Comparison of ENCODE assay signal across 35 mouse cellular contexts in the genomic region with DNA sequence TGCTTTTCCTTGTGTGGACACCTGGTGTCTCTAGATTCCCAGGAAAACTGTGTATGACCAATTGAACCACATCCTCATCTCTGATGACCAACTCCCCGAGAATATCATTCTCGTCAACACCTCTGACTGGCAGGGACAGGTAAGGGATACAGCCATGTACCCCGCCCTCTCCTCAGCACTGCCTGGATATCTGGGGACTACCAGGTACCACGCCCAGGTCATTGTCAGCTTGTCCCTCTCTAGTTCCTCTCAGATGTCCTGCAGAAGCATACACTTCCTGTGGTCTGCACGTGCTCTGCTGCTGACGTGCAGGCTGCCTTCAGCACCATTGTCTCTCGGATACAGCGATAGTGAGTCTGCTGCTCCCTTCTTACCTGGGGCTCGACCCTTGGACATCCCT. TPM values are rescaled to one million over a fixed set of nuclear protein-coding genes. Genes with fewer than 3 reads are reported as not detected.
"Had no signal": no experiment of that assay in that cellular context is flagged by ENCODE, and none has a peak within 500 bp of the region (broad histone marks: within the 10 kb centered on the region; RNA-seq: fewer than 3 reads in every experiment).

No protein-coding gene starts in this region.

- H3K27me3 ChIP-seq: embryonic facial prominence, embryonic 12.5 days; embryonic facial prominence, embryonic 13.5 days; embryonic facial prominence, embryonic 15.5 days; forebrain, embryonic 12.5 days; forebrain, embryonic 13.5 days; forebrain, embryonic 15.5 days had no signal

- H3K9me3 ChIP-seq: embryonic facial prominence, embryonic 10.5 days; embryonic facial prominence, embryonic 12.5 days; embryonic facial prominence, embryonic 13.5 days; embryonic facial prominence, embryonic 15.5 days; forebrain, embryonic 10.5 days; forebrain, embryonic 12.5 days; forebrain, embryonic 13.5 days; forebrain, embryonic 15.5 days had no signal

- H3K4me1 ChIP-seq: embryonic facial prominence, embryonic 10.5 days; embryonic facial prominence, embryonic 12.5 days; embryonic facial prominence, embryonic 13.5 days; embryonic facial prominence, embryonic 15.5 days; forebrain, embryonic 10.5 days; forebrain, embryonic 12.5 days; forebrain, embryonic 13.5 days; forebrain, embryonic 15.5 days had no signal

- H3K4me3 ChIP-seq: embryonic facial prominence, embryonic 10.5 days; embryonic facial prominence, embryonic 12.5 days; embryonic facial prominence, embryonic 13.5 days; embryonic facial prominence, embryonic 15.5 days; erythroblast, embryonic 14.5 days; forebrain, embryonic 10.5 days; forebrain, embryonic 12.5 days; forebrain, embryonic 13.5 days; forebrain, embryonic 15.5 days; gastrocnemius, adult 2 months; heart, adult 2 months had no signal

- H3K4me2 ChIP-seq: embryonic facial prominence, embryonic 12.5 days; embryonic facial prominence, embryonic 13.5 days; embryonic facial prominence, embryonic 15.5 days; forebrain, embryonic 12.5 days; forebrain, embryonic 13.5 days; forebrain, embryonic 15.5 days had no signal

- H3K27ac ChIP-seq: embryonic facial prominence, embryonic 10.5 days; embryonic facial prominence, embryonic 12.5 days; embryonic facial prominence, embryonic 13.5 days; embryonic facial prominence, embryonic 15.5 days; forebrain, embryonic 10.5 days; forebrain, embryonic 12.5 days; forebrain, embryonic 13.5 days; forebrain, embryonic 15.5 days; gastrocnemius, adult 2 months; heart, adult 2 months had no signal

- ATAC-seq: forebrain, embryonic 13.5 days; forebrain, embryonic 14.5 days; forebrain, embryonic 15.5 days; forebrain, embryonic 16.5 days had no signal

- H3K9ac ChIP-seq: embryonic facial prominence, embryonic 12.5 days; embryonic facial prominence, embryonic 13.5 days; embryonic facial prominence, embryonic 15.5 days; forebrain, embryonic 12.5 days; forebrain, embryonic 13.5 days; forebrain, embryonic 15.5 days; forebrain, postnatal 0 days had no signal

- DNase-seq: cerebellum, adult 8-10 months; cerebellum, adult 9-10 months; cerebellum, adult 9-11 months; cerebellum, postnatal 10 days; cerebellum, postnatal 14 days; cerebellum, postnatal 25 days; cerebellum, postnatal 36 days; embryo, embryonic 11 days; forebrain, postnatal 0 days; gastrocnemius, postnatal 10 days; gastrocnemius, postnatal 25 days; gastrocnemius, postnatal 36 days; heart, adult 11 months; heart, adult 18-20 months; heart, adult 2 months had no signal

RNA-seq across cellular contexts. Expression of gene Tex22, which starts 12.7 kb away (rescaled TPM):
- total RNA-seq: common myeloid progenitor, adult 5-6 weeks; gastrocnemius, adult 2 months; gastrocnemius, adult 8-10 months; gastrocnemius, postnatal 25 days; granulocyte monocyte progenitor cell, adult 5-6 weeks; heart, adult 18-20 months; heart, adult 8-10 months had no signal
- polyA plus RNA-seq: cortical plate, adult 2 months; embryonic facial prominence, embryonic 10.5 days; embryonic facial prominence, embryonic 11.5 days; embryonic facial prominence, embryonic 13.5 days; embryonic facial prominence, embryonic 14.5 days; embryonic facial prominence, embryonic 15.5 days; erythroblast, embryonic 14.5 days; forebrain, embryonic 10.5 days; forebrain, embryonic 11.5 days; forebrain, embryonic 12.5 days; forebrain, embryonic 13.5 days; forebrain, embryonic 14.5 days; forebrain, embryonic 16.5 days; forebrain, postnatal 0 days; heart, adult 2 months had no signal
